Mouse (Mus musculus): ENCODE measurements at regions not wholly inside any gene's neighbourhood (a gene's known extent, or its start where the extent isn't known, plus 50 kb on each side); places are given as distances from the start of the nearest gene placed in this dataset.

DNA sequence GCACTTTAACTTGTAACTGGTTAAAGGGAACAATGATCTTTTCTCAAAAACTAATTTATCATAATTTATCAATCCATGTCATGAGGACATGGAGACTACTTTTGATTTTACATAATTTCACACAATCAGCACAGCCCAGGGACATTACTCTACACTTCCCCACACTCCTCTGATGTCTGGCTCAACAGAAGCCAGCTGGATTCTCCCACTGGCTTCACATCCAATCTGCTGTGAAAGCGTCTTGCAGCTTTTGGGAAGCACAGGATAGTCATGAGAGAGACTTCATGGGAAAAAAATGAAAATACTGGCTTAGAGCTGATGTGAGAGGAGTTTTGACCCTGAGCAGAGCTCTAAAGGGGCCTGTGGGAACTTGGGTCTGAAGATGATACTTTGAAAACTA is 61.7 kb upstream of the Hrasls start:
- DNase-seq (ENCODE audit: low spot score), result no peak
- Histone ChIP-seq H3K4me1 (no peaks in the 10 kb centered on the region), H3K36me3 (no peaks in the 10 kb centered on the region), H3K4me3 (no peak overlapping the region), H3K9me3 (no peaks in the 10 kb centered on the region), H3K27me3 (ENCODE audit: insufficient read depth, poor library complexity, severe bottlenecking) (no peaks in the 10 kb centered on the region), H3K27ac (no peak overlapping the region)
- WGBS, result 71% methylated on average over 1 of the region's 1 CpGs

DNA sequence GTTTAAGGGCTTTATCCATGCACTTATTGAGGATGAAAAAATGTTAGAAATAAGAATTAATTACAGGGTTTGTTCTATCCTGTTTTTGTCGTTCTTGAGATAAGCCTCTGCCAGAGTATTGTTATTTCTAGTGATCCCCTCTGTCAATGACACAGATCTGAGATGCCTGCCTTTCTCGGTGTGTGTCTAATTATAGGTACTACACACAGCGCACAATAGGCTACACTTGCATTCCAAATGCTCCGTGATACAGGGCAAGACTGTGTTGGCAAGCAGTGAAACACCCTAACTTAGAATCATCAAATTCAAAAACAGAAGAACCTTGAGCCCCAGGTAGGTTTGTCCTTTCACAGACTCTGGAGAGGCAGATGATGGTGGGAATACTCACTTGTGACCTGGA is 90.3 kb upstream of the Hrasls start:
- no peaks in the 10 kb centered on the region for H3K4me1 ChIP-seq
- H3K9me3 ChIP-seq, result no peaks in the 10 kb centered on the region
- WGBS, result 36% methylated on average over 4 of the region's 4 CpGs
- H3K27ac ChIP-seq, result peak overlapping the region; percentile 53; the same call in 1 of the 2 replicates
- H3K27me3 ChIP-seq (ENCODE audit: insufficient read depth, poor library complexity, severe bottlenecking), result no peaks in the 10 kb centered on the region
- no peak overlapping the region for H3K4me3 ChIP-seq
- no peak for DNase-seq (ENCODE audit: low spot score)
- no peaks in the 10 kb centered on the region for H3K36me3 ChIP-seq

DNA sequence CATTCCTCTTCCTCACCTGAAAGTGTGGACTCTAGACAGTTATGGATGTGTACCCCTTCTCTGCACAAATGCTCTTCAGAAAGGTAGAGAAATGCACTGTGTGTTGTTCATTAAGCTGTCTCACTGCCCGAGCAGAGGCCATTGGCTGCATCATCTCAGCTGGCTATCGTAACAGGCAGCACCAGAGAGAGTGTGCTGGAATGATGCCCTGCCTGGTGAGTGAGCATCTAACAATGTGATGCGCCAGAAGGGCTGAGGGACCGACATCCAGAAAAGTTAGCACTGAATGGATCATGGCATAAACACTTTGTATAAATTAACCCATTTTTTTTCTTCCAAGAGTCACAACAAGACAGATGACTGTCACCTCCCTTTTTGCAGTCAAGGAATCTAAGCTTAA is 112.7 kb upstream of the Hrasls start:
- WGBS, result 82% methylated on average over 4 of the region's 4 CpGs
- Histone ChIP-seq H3K9me3 (no peaks in the 10 kb centered on the region), H3K4me1 (no peaks in the 10 kb centered on the region), H3K4me3 (no peak overlapping the region), H3K27me3 (ENCODE audit: insufficient read depth, poor library complexity, severe bottlenecking) (no peaks in the 10 kb centered on the region), H3K36me3 (no peaks in the 10 kb centered on the region), H3K27ac (no peak overlapping the region)
- DNase-seq (ENCODE audit: low spot score), result no peak

DNA sequence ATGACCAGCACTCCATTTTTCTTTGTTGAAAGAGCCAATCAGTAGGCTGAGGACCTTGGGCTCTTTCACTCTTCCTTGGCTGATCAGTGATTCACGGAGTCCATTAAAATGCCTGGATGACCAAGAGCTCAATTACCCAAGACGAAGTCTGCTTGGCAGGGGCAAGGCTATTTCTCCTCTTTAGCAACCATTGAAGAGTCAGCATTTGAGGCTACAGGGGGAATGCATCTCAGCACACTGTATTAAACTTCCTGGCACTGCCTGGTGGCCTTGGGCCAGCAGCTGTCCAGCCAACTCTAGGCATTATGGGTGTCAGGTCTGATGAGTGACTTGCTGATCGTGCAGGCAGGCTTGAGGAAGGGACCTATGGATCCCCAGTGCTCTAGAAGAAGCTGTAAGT is 136.5 kb upstream of the Mb21d2 start:
- Histone ChIP-seq H3K9me3 (no peaks in the 10 kb centered on the region; the same call in 1 of the 2 replicates), H3K4me1 (no peaks in the 10 kb centered on the region), H3K27me3 (ENCODE audit: insufficient read depth, poor library complexity, severe bottlenecking) (no peaks in the 10 kb centered on the region), H3K4me3 (no peak overlapping the region), H3K27ac (no peak overlapping the region), H3K36me3 (no peaks in the 10 kb centered on the region)
- no peak for DNase-seq (ENCODE audit: low spot score)
- 87% methylated on average over 3 of the region's 3 CpGs for WGBS

DNA sequence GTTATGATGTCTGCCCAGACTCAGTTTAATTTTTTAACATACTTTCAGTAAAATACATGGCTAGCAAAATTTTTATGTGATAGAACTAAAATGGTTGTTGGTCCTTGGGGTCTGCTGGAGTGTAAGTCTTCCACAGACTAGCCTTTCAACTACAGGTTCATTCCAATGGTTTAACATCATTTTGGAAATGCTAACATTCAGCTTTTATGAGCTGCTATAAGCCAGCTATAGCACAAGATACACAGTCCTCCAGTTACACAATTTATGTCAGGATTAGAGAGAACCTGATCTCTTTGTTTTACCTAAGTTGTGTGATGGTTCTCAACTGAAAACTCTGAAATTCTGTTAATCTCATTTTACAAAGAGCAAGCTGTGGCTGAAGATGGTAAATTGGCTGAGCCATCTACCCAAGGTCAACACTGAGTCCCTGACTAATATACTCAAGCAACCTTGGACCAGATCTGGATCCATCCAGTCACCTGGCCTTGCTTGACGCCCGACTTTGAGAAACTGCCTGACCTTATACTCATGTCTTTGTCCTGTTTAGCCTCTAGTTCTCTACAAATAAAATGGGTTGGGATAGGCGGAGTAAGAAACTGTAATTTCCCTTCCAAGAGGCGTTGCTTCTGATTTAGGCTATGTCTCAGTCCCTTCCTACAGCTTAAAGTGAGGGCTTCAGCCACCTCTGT is 135.8 kb upstream of the Mb21d2 start:
- Histone ChIP-seq H3K4me3 (no peak overlapping the region), H3K27ac (no peak overlapping the region), H3K36me3 (no peaks in the 10 kb centered on the region), H3K9me3 (no peaks in the 10 kb centered on the region; the same call in 1 of the 2 replicates), H3K4me1 (no peaks in the 10 kb centered on the region), H3K27me3 (ENCODE audit: insufficient read depth, poor library complexity, severe bottlenecking) (no peaks in the 10 kb centered on the region)
- no peak for DNase-seq (ENCODE audit: low spot score)
- WGBS, result 93% methylated on average over 4 of the region's 4 CpGs

DNA sequence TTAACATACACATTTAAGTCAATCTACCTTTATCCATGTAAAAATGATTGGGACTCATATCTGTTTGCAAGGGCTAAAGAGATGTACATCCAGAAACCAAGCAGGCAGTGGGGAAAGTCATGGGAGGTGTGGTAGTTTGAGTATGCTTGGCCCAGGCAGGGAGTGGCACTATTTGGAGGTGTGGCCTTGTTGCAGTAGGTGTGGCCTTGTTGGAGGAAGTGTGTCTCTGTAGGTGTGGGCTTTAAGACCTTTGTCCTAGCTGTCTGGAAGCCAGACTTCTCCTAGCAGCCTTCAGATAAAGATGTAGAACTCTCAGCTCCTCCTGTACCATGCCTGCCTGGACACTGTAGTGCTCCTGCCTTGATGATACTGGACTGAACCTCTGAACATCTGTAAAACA is 133.9 kb upstream of the Mb21d2 start:
- Histone ChIP-seq H3K9me3 (no peaks in the 10 kb centered on the region; the same call in 1 of the 2 replicates), H3K36me3 (no peaks in the 10 kb centered on the region), H3K4me3 (no peak overlapping the region), H3K4me1 (no peaks in the 10 kb centered on the region), H3K27ac (no peak overlapping the region), H3K27me3 (ENCODE audit: insufficient read depth, poor library complexity, severe bottlenecking) (no peaks in the 10 kb centered on the region)
- no peak for DNase-seq (ENCODE audit: low spot score)

DNA sequence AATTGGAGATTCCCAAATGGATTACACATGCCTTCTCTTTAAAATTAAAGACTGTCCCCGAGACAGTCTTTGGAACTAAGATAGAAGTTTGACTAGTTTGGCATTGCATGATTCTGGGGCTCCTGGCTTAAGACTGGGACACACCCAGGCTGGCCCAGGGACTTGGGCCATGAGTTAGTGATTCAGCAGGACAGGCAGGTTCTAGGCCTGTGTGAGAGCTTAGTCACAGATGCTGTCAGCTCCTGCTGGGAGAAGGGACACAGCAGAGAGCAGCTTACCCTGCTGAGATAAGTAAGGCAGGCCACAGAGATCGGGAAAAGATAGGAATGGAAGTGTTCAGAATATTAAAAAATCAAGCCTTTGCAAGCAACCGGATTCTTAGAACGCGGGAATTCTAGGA is 127.6 kb upstream of the Mb21d2 start:
- Histone ChIP-seq H3K27ac (no peak overlapping the region), H3K4me1 (no peaks in the 10 kb centered on the region), H3K27me3 (ENCODE audit: insufficient read depth, poor library complexity, severe bottlenecking) (no peaks in the 10 kb centered on the region), H3K9me3 (no peaks in the 10 kb centered on the region), H3K4me3 (no peak overlapping the region), H3K36me3 (no peaks in the 10 kb centered on the region)
- 80% methylated on average over 5 of the region's 5 CpGs for WGBS
- DNase-seq (ENCODE audit: low spot score), result no peak

DNA sequence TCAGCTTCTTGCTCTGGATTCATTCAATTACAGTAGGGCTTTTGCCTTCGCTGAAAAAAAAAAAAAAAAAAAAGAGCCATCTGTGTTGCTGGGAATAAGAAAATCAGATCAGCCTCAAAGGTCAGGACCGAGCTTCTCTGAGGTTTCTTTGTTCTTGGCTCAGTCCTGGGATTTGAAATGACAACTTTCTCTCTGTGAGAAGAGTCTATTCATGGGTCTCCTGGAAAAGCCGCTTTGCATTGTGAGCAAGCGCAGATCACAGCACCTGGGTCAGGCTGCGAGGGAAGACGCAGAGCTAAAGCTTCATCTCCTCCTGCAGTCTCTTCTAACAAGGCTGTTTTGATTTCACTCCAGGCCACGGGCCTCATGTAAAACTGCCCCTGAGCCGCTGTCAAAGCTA is 125.0 kb upstream of the Mb21d2 start:
- Histone ChIP-seq H3K4me3 (no peak overlapping the region), H3K36me3 (no peaks in the 10 kb centered on the region), H3K27me3 (ENCODE audit: insufficient read depth, poor library complexity, severe bottlenecking) (no peaks in the 10 kb centered on the region), H3K4me1 (no peaks in the 10 kb centered on the region), H3K9me3 (no peaks in the 10 kb centered on the region), H3K27ac (no peak overlapping the region)
- no peak for DNase-seq (ENCODE audit: low spot score)
- WGBS, result 41% methylated on average over 8 of the region's 8 CpGs

DNA sequence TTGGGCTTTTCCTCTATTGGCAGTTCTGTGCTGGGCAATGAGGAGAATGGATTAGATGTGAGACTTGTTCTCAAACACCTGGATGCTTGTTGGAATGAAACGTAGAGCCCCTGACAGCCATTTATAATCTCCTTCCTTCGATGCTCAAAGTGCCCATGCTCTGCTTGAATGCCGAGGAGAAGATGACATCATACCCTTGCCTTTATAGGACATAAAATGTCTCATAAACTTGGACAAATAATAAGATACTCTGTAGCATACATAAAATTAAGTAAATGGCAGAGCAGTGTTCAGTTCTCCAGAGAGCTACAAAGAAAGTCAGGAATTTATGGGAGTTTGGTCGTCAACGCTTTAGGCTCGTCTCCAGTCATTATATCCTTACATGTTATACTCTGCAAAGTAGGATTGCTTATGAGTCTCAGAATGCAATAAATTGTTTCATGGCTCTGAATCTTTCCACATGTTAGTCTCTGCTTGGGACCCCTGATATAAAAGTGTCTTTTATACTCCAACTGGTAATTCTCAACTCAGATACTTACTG is 117.0 kb upstream of the Mb21d2 start:
- no peak overlapping the region for H3K4me3 ChIP-seq
- WGBS, result 91% methylated on average over 6 of the region's 6 CpGs

DNA sequence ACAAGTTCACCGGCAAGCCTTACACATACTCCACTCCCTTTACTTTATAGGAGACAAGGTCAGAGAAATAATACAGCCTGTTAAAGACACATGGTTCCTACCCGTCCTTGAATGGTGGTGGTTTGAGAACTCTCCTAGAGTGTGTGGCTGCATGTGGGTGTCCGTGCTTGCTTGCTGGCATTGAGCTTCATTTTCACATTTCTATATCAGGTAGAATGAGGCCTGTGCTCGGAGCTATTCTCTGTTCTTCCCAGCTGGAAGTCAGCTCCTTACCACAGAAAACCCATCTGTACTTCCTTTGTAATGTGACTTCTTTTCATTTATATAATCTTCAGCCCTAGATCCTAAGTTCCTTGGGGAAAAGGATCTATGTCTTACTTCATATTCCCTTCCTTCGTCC is 106.0 kb upstream of the Mb21d2 start:
- H3K27me3 ChIP-seq (ENCODE audit: insufficient read depth, poor library complexity, severe bottlenecking), result no peaks in the 10 kb centered on the region
- no peak overlapping the region for H3K27ac ChIP-seq
- H3K36me3 ChIP-seq, result no peaks in the 10 kb centered on the region
- no peaks in the 10 kb centered on the region for H3K9me3 ChIP-seq
- H3K4me1 ChIP-seq, result peaks cover 4% of the 10 kb centered on the region; the same call in 1 of the 2 replicates
- DNase-seq (ENCODE audit: low spot score), result no peak
- H3K4me3 ChIP-seq, result no peak overlapping the region
- 86% methylated on average over 5 of the region's 5 CpGs for WGBS

More for the DNA sequence above, 117.0 kb upstream of the Mb21d2 start:
- H3K4me1 ChIP-seq, result no peaks in the 10 kb centered on the region
- DNase-seq (ENCODE audit: low spot score), result no peak
- H3K27me3 ChIP-seq (ENCODE audit: insufficient read depth, poor library complexity, severe bottlenecking), result no peaks in the 10 kb centered on the region
- H3K9me3 ChIP-seq, result no peaks in the 10 kb centered on the region
- no peak overlapping the region for H3K27ac ChIP-seq
- no peaks in the 10 kb centered on the region for H3K36me3 ChIP-seq

DNA sequence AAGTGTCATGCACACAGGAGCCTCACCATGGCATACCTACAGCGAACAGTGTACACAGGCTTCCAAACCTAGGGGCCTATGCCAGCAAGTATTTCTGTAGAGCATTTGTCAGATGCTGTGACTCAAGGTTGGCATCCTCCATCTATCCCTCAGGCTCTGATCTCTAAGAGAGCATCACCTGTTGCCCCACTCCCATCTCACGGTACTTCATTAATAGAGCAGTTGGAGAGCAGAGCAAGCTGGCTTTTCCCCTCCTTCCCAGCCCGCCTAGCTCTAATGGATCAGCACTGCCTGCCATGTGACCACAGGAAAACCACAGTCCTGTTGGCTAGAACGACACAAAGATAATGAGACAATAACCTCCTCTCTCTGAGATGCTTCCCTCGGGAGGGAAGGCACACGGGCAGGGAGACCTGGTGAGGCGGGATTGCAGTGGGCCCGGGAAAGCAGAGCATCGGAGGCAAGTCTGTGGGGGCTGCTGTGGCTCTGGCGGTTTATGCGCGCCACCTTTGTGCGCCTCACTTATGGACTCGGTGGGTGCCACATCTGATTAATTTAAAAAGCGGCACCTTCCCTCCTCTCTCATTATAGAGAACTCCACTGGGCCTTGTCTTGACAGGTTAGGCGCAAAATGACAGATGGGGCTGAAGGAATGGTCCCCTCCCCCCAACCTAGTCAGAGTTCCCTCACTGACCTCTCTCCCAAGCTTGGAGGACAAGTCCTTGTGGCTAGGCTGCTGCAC is 104.8 kb upstream of the Mb21d2 start:
- Histone ChIP-seq H3K27me3 (ENCODE audit: insufficient read depth, poor library complexity, severe bottlenecking) (no peaks in the 10 kb centered on the region), H3K4me1 (peaks cover 4% of the 10 kb centered on the region; the same call in 1 of the 2 replicates), H3K36me3 (no peaks in the 10 kb centered on the region), H3K4me3 (peak overlapping the region; percentile 10; the same call in 1 of the 2 replicates), H3K9me3 (no peaks in the 10 kb centered on the region), H3K27ac (no peak overlapping the region)
- WGBS, result 32% methylated on average over 16 of the region's 16 CpGs
- DNase-seq (ENCODE audit: low spot score), result no peak

DNA sequence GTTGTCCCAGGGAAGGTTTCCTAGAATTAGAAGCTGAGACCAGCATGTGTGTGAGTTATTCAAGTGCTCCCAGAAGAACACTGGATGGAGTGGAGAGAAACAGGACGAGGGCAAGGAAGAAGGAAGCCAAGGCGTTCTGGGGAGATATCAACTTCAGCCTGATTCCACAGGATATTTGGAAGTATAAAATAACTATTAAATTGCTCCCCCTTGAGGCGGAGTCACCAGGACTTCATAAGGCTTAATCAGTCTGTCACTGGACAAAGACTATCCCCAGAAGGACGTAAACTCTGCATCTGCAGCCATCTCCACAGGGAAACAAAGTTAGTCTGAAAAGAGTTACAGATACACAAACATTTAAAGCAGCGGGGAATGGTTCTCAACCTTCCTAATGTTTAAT is 103.9 kb upstream of the Mb21d2 start:
- Histone ChIP-seq H3K4me1 (peaks cover 4% of the 10 kb centered on the region; the same call in 1 of the 2 replicates), H3K36me3 (no peaks in the 10 kb centered on the region), H3K4me3 (no peak overlapping the region), H3K27ac (no peak overlapping the region), H3K9me3 (no peaks in the 10 kb centered on the region), H3K27me3 (ENCODE audit: insufficient read depth, poor library complexity, severe bottlenecking) (no peaks in the 10 kb centered on the region)
- 70% methylated on average over 5 of the region's 5 CpGs for WGBS
- DNase-seq (ENCODE audit: low spot score), result no peak

DNA sequence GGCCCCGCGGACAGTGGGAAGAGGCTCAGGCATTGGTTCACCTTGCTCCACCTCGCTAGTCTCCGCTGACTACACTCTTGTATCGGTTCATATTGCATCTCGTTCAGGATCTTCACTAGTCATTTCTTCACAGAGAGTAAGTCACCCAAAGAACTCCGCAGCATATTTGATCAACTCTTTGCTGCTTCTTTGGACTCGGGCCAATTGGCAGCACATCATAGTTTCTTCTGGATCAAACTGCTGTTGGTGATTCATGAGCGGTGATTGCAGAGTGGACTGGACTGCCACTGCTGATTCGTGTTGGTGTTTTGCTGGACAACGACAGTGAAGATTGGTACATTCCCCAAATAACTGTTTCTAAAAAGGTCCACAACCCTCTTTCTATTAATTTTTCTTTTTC is 98.4 kb upstream of the Mb21d2 start:
- H3K36me3 ChIP-seq, result no peaks in the 10 kb centered on the region
- WGBS, result 90% methylated on average over 11 of the region's 11 CpGs
- DNase-seq (ENCODE audit: low spot score), result no peak
- H3K4me3 ChIP-seq, result no peak overlapping the region
- no peaks in the 10 kb centered on the region for H3K4me1 ChIP-seq
- H3K27ac ChIP-seq, result no peak overlapping the region
- H3K9me3 ChIP-seq, result no peaks in the 10 kb centered on the region
- no peaks in the 10 kb centered on the region for H3K27me3 ChIP-seq (ENCODE audit: insufficient read depth, poor library complexity, severe bottlenecking)

Data from heart, embryonic 10.5 days (tissue).